Mouse (Mus musculus): ENCODE results near the gene Mgea5. TPM values are rescaled to one million over a fixed set of nuclear protein-coding genes. Genes with fewer than 3 reads are reported as not detected.

The Mgea5 gene
- polyA plus RNA-seq, 1 experiment from 2014 or later = 42.2 TPM

DNA sequence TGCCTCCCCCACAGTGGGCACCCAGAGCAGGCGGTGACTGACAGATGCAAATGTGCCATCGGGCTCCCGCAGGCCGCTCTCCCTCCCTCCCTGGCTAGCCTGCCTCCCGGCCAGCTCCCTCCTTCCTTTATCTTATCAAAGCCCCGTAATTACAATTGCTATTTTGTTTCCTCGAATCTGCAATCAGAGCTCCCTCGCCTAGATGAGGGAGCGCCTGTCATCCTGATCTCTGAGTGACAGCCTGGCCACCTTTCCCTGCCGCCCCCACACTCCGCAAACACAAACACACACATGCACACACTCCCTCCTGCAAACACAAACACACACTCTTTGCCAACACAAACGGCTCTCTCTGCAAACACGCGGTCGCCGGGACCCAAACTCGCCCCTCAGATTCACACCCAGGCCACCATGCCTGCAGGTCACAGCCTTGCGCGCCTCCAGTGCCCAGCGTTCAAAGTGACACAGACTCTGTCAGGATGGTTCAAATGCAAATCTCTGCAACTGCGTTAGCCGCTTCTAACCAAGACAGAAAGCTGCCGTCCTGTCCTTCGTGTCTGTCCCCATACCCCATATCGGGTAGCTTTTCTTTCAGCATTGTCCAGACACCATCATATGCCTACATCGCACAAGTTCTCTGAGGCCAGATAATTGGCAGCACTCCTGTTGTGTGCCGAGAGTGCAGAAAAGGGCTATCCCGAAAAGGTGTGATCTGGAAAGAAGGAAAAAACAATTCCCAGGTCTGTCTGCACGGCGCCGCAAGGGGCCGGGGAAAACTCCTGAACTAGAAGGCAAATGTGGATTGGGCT lies 38.1 kb downstream of the Mgea5 start:
- 10% methylated on average over 32 of the region's 32 CpGs for WGBS
- Histone ChIP-seq H3K27me3 (replicated peaks) (peaks cover 61% of the 10 kb centered on the region), H3K27ac (no peak overlapping the region), H3K4me1 (peaks cover 45% of the 10 kb centered on the region), H3K4me3 (replicated peaks) (peak overlapping the region; percentile 2; the same call in 1 of the 2 replicates), H3K9ac (no peak overlapping the region), H3K36me3 (no peaks in the 10 kb centered on the region), H3K4me2 (peak overlapping the region; percentile 35; the same call in 1 of the 2 replicates), H3K9me3 (no peaks in the 10 kb centered on the region)
- ATAC-seq (ENCODE audit: insufficient read depth, low FRiP score, low read depth) = no peak

DNA sequence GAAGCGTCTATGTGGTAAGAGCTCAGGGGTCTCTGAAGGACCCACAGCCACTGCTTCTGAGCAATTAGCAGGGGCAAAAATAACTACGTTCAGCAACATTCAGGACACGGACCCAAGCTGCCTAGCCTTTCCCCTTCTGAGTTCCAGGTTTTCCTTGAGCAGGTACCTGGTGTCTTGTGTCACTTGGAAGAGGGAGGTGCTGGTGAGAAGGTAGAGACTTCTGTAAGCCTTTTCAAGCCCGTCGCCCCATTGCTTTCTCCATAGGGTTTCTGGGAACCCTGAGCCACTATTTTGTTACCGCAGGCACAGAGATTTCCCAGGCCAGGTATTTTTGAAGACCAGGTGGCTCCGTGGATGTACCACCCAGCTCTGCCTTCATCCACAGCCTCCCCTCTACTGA lies 40.0 kb downstream of the Mgea5 start:
- Histone ChIP-seq H3K4me3 (replicated peaks) (no peak overlapping the region; the same call in 1 of the 2 replicates), H3K36me3 (no peaks in the 10 kb centered on the region), H3K4me1 (peaks cover 42% of the 10 kb centered on the region), H3K27me3 (replicated peaks) (peaks cover 76% of the 10 kb centered on the region), H3K9me3 (no peaks in the 10 kb centered on the region), H3K27ac (no peak overlapping the region), H3K4me2 (peak overlapping the region; percentile 78), H3K9ac (no peak overlapping the region)
- ATAC-seq (ENCODE audit: insufficient read depth, low FRiP score, low read depth) = no peak
- 30% methylated on average over 7 of the region's 7 CpGs for WGBS

GRCm38 (mm10) chr19:45742984-45743575 lies 40.6 kb downstream of the Mgea5 start:
- Histone ChIP-seq H3K4me1 (peaks cover 37% of the 10 kb centered on the region), H3K9me3 (no peaks in the 10 kb centered on the region), H3K27me3 (replicated peaks) (peaks cover 81% of the 10 kb centered on the region), H3K27ac (no peak overlapping the region), H3K4me3 (replicated peaks) (peak overlapping the region; percentile 40), H3K36me3 (no peaks in the 10 kb centered on the region), H3K9ac (no peak overlapping the region), H3K4me2 (peak overlapping the region; percentile 78)
- no peak for ATAC-seq (ENCODE audit: insufficient read depth, low FRiP score, low read depth)
- WGBS = 2% methylated on average over 23 of the region's 44 CpGs

GRCm38 (mm10) chr19:45742218-45742983 lies 41.2 kb downstream of the Mgea5 start, which contains the start of gene Fgf8:
Fgf8 (minus strand) TSS chr19:45742915.
- Histone ChIP-seq H3K4me3 (replicated peaks) (peak within 1 kb of the TSS; percentile 40), H3K9ac (no peak within 1 kb of the TSS), H3K27ac (no peak within 1 kb of the TSS), H3K4me2 (peak within 1 kb of the TSS; percentile 78), H3K9me3 (no peaks in the 10 kb centered on the region), H3K36me3 (no peaks in the 10 kb centered on the region), H3K4me1 (peaks cover 35% of the 10 kb centered on the region), H3K27me3 (replicated peaks) (peaks cover 88% of the 10 kb centered on the region)
- under 1% methylated on average over 51 of the region's 68 CpGs for WGBS
- no peak for ATAC-seq (ENCODE audit: insufficient read depth, low FRiP score, low read depth)

DNA sequence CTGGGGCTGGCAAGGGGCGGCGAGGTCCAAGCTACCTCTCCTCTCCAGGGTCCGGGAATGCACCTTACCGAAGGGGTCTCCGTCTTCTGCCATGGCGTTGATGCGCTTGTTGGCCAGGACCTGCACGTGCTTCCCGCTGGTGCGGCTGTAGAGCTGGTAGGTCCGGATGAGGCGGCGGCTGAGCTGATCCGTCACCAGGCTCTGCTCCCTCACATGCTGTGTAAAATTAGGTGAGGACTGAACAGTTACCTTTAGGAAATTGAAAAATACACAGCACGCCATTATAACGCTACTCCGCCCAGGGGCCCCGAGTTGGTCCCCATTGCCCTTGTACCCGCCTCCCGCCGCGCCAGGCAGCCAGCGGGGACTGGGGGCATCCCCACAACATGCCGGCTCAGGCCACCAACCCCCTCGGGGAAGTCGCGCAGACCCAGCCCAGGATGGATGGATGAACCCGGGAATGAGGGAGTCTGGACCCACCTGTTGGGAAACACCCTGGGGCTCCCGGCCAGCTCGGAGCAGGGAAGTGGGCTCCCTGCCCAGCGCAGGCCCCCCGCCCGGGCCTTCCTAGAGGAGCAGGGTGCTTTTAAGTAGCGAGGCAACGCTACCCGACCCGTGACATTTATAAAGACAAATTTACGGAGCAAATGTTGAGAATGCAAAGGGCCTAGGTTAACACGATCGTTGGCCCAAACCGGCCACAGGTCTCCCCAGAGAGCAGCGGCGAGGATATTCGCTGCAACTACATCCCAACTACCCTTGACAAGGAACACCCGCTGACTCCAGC lies 42.0 kb downstream of the Mgea5 start:
- H3K4me3 ChIP-seq (replicated peaks) = peak overlapping the region; percentile 40
- H3K27ac ChIP-seq = no peak overlapping the region
- no peak for ATAC-seq (ENCODE audit: insufficient read depth, low FRiP score, low read depth)
- peaks cover 94% of the 10 kb centered on the region for H3K27me3 ChIP-seq (replicated peaks)
- peak overlapping the region; percentile 78; the same call in 1 of the 2 replicates for H3K4me2 ChIP-seq
- H3K9ac ChIP-seq = no peak overlapping the region
- peaks cover 39% of the 10 kb centered on the region for H3K4me1 ChIP-seq
- no peaks in the 10 kb centered on the region for H3K9me3 ChIP-seq
- WGBS = 4% methylated on average over 45 of the region's 45 CpGs
- H3K36me3 ChIP-seq = no peaks in the 10 kb centered on the region

GRCm38 (mm10) chr19:45740817-45741216 lies 42.8 kb downstream of the Mgea5 start:
- H3K4me1 ChIP-seq = peaks cover 37% of the 10 kb centered on the region
- WGBS = 22% methylated on average over 7 of the region's 7 CpGs
- no peak overlapping the region for H3K4me2 ChIP-seq

GRCm38 (mm10) chr19:45740233-45740632 lies 43.4 kb downstream of the Mgea5 start:
- no peak overlapping the region for H3K27ac ChIP-seq
- H3K4me3 ChIP-seq (replicated peaks) = no peak overlapping the region
- H3K9ac ChIP-seq = no peak overlapping the region
- peaks cover 32% of the 10 kb centered on the region for H3K4me1 ChIP-seq
- no peaks in the 10 kb centered on the region for H3K36me3 ChIP-seq
- no peaks in the 10 kb centered on the region for H3K9me3 ChIP-seq
- no peak for ATAC-seq (ENCODE audit: insufficient read depth, low FRiP score, low read depth)
- H3K27me3 ChIP-seq (replicated peaks) = peaks cover 94% of the 10 kb centered on the region
- H3K4me2 ChIP-seq = no peak overlapping the region
- 9% methylated on average over 13 of the region's 13 CpGs for WGBS

More at GRCm38 (mm10) chr19:45740817-45741216, 42.8 kb downstream of the Mgea5 start:
- Histone ChIP-seq H3K9ac (no peak overlapping the region), H3K4me3 (replicated peaks) (no peak overlapping the region), H3K27ac (no peak overlapping the region), H3K36me3 (no peaks in the 10 kb centered on the region), H3K27me3 (replicated peaks) (peaks cover 94% of the 10 kb centered on the region), H3K9me3 (no peaks in the 10 kb centered on the region)
- no peak for ATAC-seq (ENCODE audit: insufficient read depth, low FRiP score, low read depth)

DNA sequence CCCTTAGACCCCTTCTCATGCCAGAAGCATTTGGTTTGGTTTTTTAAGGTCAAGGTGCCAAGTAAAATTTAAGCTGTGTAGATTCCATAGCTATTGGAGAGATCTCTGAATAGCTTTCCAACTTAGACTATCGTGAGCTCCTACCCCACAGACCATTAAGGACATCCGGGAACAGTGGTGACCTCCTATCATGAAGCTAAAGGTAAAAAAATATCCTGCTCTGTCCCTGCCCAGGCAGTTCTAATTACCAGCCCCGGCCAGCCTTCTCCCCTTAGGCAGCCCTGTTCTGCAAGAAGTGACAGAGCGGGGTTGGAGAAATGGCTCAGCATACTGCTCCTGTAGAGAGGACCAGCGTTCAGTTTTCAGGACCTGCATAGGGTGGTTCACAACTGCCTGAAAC lies 45.1 kb downstream of the Mgea5 start:
- Histone ChIP-seq H3K27ac (no peak overlapping the region), H3K27me3 (replicated peaks) (peaks cover 81% of the 10 kb centered on the region), H3K4me2 (no peak overlapping the region), H3K4me3 (replicated peaks) (no peak overlapping the region), H3K9ac (no peak overlapping the region), H3K4me1 (peaks cover 30% of the 10 kb centered on the region), H3K36me3 (no peaks in the 10 kb centered on the region), H3K9me3 (no peaks in the 10 kb centered on the region)
- no peak for ATAC-seq (ENCODE audit: insufficient read depth, low FRiP score, low read depth)
- 70% methylated on average over 5 of the region's 5 CpGs for WGBS

DNA sequence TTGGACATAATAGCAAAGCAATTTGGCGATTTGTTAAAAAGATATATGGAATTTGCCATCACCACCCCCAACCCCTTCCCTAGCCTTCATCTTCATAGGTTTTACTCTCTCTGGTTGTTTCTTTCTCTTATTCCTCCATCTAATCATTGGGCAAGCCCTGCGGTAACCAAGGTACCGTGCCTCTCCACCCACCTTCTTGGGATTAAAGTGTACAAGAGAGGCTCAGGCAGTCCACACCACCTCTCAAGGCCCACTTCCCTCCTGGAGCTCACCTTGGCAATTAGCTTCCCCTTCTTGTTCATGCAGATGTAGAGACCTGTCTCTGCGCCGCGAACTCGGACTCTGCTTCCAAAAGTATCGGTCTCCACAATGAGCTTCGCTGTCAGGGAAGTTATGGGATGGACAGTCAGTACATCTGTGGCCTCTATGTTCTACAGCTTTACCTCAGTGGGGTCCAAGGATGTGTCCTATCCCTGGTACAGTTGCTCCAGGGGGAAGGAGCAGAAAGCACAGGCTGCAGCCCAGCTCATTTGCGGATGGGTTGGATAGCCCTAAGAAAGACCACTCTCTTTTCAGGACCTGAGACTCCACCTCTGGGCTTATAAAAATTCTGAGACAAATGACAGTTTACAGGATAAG lies 45.7 kb downstream of the Mgea5 start:
- Histone ChIP-seq H3K9me3 (no peaks in the 10 kb centered on the region), H3K27me3 (replicated peaks) (peaks cover 80% of the 10 kb centered on the region), H3K4me2 (no peak overlapping the region), H3K4me3 (replicated peaks) (no peak overlapping the region), H3K9ac (no peak overlapping the region), H3K27ac (no peak overlapping the region), H3K36me3 (no peaks in the 10 kb centered on the region), H3K4me1 (peaks cover 25% of the 10 kb centered on the region)
- 85% methylated on average over 10 of the region's 10 CpGs for WGBS
- no peak for ATAC-seq (ENCODE audit: insufficient read depth, low FRiP score, low read depth)

DNA sequence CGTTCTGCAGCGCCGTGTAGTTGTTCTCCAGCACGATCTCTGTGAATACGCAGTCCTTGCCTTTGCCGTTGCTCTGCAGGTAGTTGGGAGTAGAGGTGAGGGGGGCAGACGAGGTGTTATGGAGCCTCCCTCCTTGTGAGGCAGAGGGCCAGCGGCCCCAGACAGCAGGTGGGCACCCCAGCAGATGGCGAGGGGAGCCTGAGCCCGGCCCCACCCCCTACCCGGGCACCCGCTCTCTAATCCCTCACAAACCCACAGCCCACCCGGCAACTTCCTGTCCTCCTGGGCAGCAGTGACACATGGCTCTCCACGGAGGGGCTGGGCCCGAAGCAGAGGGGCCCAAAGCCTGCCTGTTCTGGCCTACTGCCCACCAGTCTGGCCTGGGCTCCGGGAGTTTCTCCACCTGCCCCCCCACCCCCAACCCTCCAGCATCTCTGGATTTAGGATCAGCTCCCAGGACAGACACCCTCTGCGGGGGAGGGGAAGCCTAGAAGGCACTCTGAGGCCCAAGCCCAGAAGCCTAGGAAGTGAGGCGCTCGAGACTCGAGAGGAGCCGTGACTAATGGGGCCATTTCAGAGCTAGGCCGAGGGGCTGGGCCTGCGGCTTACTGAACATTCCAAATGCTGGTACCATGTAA lies 46.3 kb downstream of the Mgea5 start:
- ATAC-seq (ENCODE audit: insufficient read depth, low FRiP score, low read depth) = no peak

More for the DNA sequence above, 46.3 kb downstream of the Mgea5 start:
- H3K36me3 ChIP-seq = no peaks in the 10 kb centered on the region
- peaks cover 20% of the 10 kb centered on the region for H3K4me1 ChIP-seq
- peak overlapping the region; percentile 58 for H3K4me2 ChIP-seq
- peaks cover 79% of the 10 kb centered on the region for H3K27me3 ChIP-seq (replicated peaks)
- 20% methylated on average over 23 of the region's 23 CpGs for WGBS
- H3K9me3 ChIP-seq = no peaks in the 10 kb centered on the region
- peak overlapping the region; percentile 29 for H3K4me3 ChIP-seq (replicated peaks)
- H3K9ac ChIP-seq = no peak overlapping the region
- H3K27ac ChIP-seq = no peak overlapping the region

Measured in stomach, embryonic 15.5 days (tissue).